Mouse (Mus musculus): ENCODE results near the gene Phf13. TPM values are rescaled to one million over a fixed set of nuclear protein-coding genes. Genes with fewer than 3 reads are reported as not detected.
"Not testable (repeated sequence)": the region's sequence is repeated elsewhere in the genome, so short reads cannot be mapped to it uniquely, and the experiment has no call there.

The Phf13 gene
- 2.1 and 4.2 TPM in 2 replicates for polyA plus RNA-seq (2012; ENCODE audit: insufficient read depth, insufficient read length, missing spikeins)

GRCm38 (mm10) chr4:151996173-151996950 lies at the start of gene Phf13:
Gene Phf13 (minus strand): TSS chr4:151996258.
- Histone ChIP-seq H3K4me3 (ENCODE audit: insufficient read depth, low read depth, low read length) (peak within 1 kb of the TSS; percentile 96), H3K4me1 (ENCODE audit: control insufficient read depth, insufficient read depth, insufficient read length, low read length) (peaks cover 3% of the 10 kb centered on the region; the same call in 1 of the 2 replicates), H3K27ac (replicated peaks; ENCODE audit: low read depth, low read length) (peak within 1 kb of the TSS; percentile 78)

GRCm38 (mm10) chr4:152044609-152045008 lies 48.6 kb upstream of the Phf13 start:
- Histone ChIP-seq H3K4me3 (ENCODE audit: insufficient read depth, low read depth, low read length) (no peak overlapping the region), H3K27ac (replicated peaks; ENCODE audit: low read depth, low read length) (no peak overlapping the region), H3K4me1 (ENCODE audit: control insufficient read depth, insufficient read depth, insufficient read length, low read length) (peaks cover 8% of the 10 kb centered on the region)

- no peak overlapping the region for H3K27ac ChIP-seq (replicated peaks; ENCODE audit: low read depth, low read length)
- no peak overlapping the region for H3K4me3 ChIP-seq (ENCODE audit: insufficient read depth, low read depth, low read length)
- peaks cover 8% of the 10 kb centered on the region for H3K4me1 ChIP-seq (ENCODE audit: control insufficient read depth, insufficient read depth, insufficient read length, low read length)
Measured at GRCm38 (mm10) chr4:152043171-152043570, 47.1 kb upstream of the Phf13 start.

DNA sequence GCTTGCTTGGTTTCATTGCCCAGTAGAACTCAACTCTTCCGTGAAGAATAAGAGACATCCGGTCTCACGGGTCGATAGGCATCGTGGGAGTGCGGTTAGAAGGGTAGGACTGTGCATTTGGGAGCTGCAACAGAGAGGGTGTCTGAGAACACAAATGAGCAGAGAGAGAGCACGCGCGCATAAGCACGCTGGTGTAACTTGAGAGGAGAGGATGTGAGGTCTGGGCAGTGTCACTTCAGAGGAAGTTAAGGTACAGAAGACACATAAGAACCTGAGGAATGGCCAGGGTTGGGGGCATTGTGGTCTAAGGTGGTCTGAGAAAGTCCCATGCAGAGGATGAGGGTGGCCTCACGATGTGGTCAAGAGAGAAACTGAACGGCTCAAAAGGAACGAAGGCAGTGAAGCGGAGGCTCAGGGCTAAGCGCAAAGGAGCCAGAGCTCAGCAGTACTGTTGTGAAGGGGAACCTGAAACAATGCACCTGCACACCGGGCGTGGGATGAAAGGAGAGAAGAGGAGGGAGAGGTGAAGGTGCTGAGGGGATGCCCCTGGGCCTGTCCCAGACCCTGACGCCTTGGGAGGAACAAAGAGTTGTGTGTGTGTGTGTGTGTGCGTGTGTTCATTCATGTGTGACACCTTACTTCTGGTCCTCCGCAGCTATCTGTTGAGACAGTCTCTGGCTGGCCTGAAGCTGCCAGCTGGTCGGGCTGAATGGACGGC lies 46.0 kb upstream of the Phf13 start:
- peaks cover 8% of the 10 kb centered on the region for H3K4me1 ChIP-seq (ENCODE audit: control insufficient read depth, insufficient read depth, insufficient read length, low read length)
- no peak overlapping the region for H3K4me3 ChIP-seq (ENCODE audit: insufficient read depth, low read depth, low read length)
- no peak overlapping the region for H3K27ac ChIP-seq (replicated peaks; ENCODE audit: low read depth, low read length)

GRCm38 (mm10) chr4:152039831-152040310 lies 43.8 kb upstream of the Phf13 start:
- Histone ChIP-seq H3K4me3 (ENCODE audit: insufficient read depth, low read depth, low read length) (peak overlapping the region; percentile 88), H3K27ac (replicated peaks; ENCODE audit: low read depth, low read length) (no peak overlapping the region), H3K4me1 (ENCODE audit: control insufficient read depth, insufficient read depth, insufficient read length, low read length) (peaks cover 8% of the 10 kb centered on the region)

GRCm38 (mm10) chr4:152038985-152039830 lies 43.1 kb upstream of the Phf13 start, which contains the start of gene Nol9:
Gene Nol9 (plus strand): TSS chr4:152039321.
- H3K4me3 ChIP-seq (ENCODE audit: insufficient read depth, low read depth, low read length) = peak within 1 kb of the TSS; percentile 88
- H3K27ac ChIP-seq (replicated peaks; ENCODE audit: low read depth, low read length) = no peak within 1 kb of the TSS
- peaks cover 8% of the 10 kb centered on the region for H3K4me1 ChIP-seq (ENCODE audit: control insufficient read depth, insufficient read depth, insufficient read length, low read length)

DNA sequence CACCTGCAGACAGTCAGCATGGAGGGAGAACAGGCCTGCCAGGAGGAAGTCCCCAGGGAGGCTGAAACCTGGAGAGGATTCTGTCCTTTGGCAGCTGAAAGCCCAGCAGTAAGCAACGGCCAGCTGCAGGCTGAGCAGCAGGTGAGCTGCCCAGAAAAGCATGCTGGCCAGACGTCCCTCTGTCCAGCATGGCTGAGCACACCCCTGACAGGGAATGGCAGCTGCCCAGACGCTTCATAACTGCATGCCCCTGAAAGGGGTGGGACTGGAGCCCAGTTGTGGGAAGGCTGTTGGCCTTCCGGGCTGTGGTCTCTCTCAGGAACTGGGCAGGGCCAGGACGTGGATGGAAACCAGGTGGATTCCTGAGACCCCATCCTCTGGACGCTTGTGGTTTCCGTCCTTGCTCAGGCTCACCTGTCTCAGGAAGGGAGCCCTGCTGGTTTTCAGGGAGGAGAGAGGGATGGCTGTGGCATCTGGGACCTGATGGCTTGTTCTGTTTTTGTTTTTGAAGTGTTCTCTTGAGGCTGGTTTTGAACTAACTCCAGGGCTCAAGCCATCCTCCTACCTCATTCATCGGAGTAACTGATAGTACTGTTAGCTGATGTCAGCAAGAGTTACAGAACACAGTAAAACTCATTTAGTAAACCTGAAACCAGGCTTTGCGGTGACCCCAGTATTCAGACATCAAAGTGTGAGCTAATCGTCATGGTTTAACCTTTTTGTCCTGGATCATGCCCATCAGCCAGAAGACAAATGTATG lies 42.3 kb upstream of the Phf13 start, which contains the start of gene Tas1r1:
Gene Tas1r1 (minus strand): TSS at position 344 of the 760 bp plus-strand sequence.
- H3K4me3 ChIP-seq (ENCODE audit: insufficient read depth, low read depth, low read length) = peak within 1 kb of the TSS; percentile 88
- peaks cover 8% of the 10 kb centered on the region for H3K4me1 ChIP-seq (ENCODE audit: control insufficient read depth, insufficient read depth, insufficient read length, low read length)
- no peak within 1 kb of the TSS for H3K27ac ChIP-seq (replicated peaks; ENCODE audit: low read depth, low read length)

DNA sequence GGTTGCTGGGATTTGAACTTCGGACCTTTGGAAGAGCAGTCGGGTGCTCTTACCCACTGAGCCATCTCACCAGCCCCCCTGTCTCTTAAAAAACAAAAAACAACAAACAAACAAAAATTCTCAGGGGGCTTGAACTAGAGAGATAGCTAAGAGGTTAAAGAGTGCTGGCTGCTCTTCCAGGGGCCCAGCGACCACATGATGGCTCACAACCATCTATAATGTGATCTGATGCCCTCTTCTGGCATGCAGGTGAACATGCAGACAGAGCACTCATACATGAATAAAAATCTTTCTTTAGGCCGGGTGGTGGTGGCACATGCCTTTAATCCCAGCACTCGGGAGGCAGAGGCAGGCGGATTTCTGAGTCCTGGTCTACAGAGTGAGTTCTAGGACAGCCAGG lies 40.4 kb upstream of the Phf13 start:
- not testable (repeated sequence) for H3K27ac ChIP-seq (replicated peaks; ENCODE audit: low read depth, low read length); H3K4me3 ChIP-seq (ENCODE audit: insufficient read depth, low read depth, low read length); H3K4me1 ChIP-seq (ENCODE audit: control insufficient read depth, insufficient read depth, insufficient read length, low read length)

DNA sequence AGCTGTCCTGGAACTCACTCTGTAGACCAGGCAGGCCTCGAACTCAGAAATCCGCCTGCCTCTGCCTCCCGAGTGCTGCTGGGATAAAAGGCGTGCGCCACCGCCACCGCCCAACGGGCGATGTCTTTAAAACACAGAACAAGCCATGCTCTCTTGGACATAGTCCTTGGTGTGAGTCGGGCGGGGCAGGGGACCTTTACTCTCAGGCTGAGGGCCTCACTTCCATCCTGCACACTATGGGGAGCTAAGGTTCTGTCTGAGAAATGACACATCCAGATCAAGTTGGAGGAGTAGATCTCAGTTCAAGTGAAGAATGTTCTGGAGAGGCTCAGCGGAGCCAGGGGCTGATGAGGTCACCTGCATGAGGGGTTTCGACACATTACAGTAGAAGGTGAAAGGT lies 36.9 kb upstream of the Phf13 start:
- no peak overlapping the region for H3K27ac ChIP-seq (replicated peaks; ENCODE audit: low read depth, low read length)
- H3K4me3 ChIP-seq (ENCODE audit: insufficient read depth, low read depth, low read length) = no peak overlapping the region
- no peaks in the 10 kb centered on the region for H3K4me1 ChIP-seq (ENCODE audit: control insufficient read depth, insufficient read depth, insufficient read length, low read length)

DNA sequence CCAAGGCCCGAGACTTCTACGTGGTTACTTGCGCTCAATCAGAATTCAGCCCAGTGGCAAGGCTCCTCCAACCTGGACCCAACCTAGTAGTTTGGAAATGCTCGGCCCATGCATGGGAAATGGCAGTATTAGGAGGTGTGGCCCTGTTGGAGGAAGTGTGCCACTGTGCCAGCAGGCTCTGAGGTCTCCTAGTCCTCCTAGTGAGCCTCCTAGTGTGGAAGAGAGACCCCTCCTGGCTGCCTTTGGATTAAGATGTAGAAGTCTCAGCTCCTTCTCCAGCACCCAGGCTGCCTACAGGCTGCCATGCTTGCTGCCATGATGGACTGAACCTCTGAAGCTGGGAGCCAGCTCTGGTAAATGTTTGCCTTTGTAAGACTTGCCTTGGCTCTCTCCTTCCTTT lies 33.9 kb upstream of the Phf13 start:
- H3K4me3 ChIP-seq (ENCODE audit: insufficient read depth, low read depth, low read length) = no peak overlapping the region
- no peak overlapping the region for H3K27ac ChIP-seq (replicated peaks; ENCODE audit: low read depth, low read length)
- H3K4me1 ChIP-seq (ENCODE audit: control insufficient read depth, insufficient read depth, insufficient read length, low read length) = peaks cover 5% of the 10 kb centered on the region

DNA sequence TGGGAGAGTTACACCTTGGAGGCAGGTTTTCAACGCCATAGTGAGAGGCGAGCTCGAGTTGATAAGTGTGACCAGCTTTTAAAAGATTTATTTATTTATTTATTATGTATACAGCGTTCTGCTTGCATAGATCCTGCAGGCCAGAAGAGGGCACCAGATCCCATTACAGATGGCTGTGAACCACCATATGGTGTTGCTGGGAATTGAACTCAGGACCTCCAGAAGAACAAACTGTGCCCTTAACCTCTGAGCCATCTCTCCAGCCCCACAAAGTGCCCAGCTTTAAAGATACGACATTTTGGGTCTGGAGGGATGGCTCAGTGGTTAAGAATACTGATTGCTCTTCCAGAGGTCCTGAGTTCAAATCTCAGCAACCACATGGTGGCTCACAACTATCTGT lies 33.0 kb upstream of the Phf13 start:
- Histone ChIP-seq H3K4me1 (ENCODE audit: control insufficient read depth, insufficient read depth, insufficient read length, low read length) (peaks cover 5% of the 10 kb centered on the region), H3K4me3 (ENCODE audit: insufficient read depth, low read depth, low read length) (no peak overlapping the region), H3K27ac (replicated peaks; ENCODE audit: low read depth, low read length) (no peak overlapping the region)

- Histone ChIP-seq H3K27ac (replicated peaks; ENCODE audit: low read depth, low read length) (no peak overlapping the region), H3K4me1 (ENCODE audit: control insufficient read depth, insufficient read depth, insufficient read length, low read length) (peaks cover 5% of the 10 kb centered on the region), H3K4me3 (ENCODE audit: insufficient read depth, low read depth, low read length) (0 out of 2 replicates have a peak overlapping the region, but pooled peaks have one; percentile 59)
Measured at GRCm38 (mm10) chr4:152028456-152028855, 32.4 kb upstream of the Phf13 start.

DNA sequence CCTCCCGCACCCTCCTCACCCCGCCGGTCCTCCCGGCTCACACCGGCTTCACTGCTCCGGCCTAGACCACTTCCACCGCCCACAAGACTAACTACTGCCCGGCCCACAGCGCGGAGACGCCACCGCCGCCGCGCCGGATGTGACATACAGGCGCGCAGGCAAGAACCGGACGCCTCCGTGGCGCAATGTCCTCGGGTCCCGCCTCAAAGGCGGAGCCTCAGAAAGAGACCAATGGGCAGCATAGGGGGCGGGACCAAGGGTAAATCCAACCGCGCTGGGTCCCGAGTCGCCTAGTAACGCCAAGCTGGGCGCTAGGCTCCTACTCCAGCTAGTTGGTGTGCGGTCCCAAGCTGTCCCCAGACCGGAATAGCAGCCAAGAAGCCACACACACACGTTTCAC lies 31.5 kb upstream of the Phf13 start, which contains the start of gene Zbtb48:
Gene Zbtb48 (minus strand): TSS at position 148 of the 400 bp plus-strand sequence.
- Histone ChIP-seq H3K4me3 (ENCODE audit: insufficient read depth, low read depth, low read length) (peak within 1 kb of the TSS; percentile 85), H3K27ac (replicated peaks; ENCODE audit: low read depth, low read length) (peak within 1 kb of the TSS; percentile 44; the same call in 1 of the 2 replicates)

More for the DNA sequence above, 31.5 kb upstream of the Phf13 start, which contains the start of gene Zbtb48:
- H3K4me1 ChIP-seq (ENCODE audit: control insufficient read depth, insufficient read depth, insufficient read length, low read length) = peaks cover 5% of the 10 kb centered on the region

All from brown adipose tissue, adult 24 weeks (tissue).